Mouse (Mus musculus): ENCODE measurements around the gene Dbnl. TPM values are rescaled to one million over a fixed set of nuclear protein-coding genes. Genes with fewer than 3 reads are reported as not detected.
"Not testable (repeated sequence)": the region's sequence is repeated elsewhere in the genome, so short reads cannot be mapped to it uniquely, and the experiment has no call there.

Dbnl gene
- polyA plus RNA-seq, 1 experiment = 21.8 TPM

- Histone ChIP-seq H3K4me3 (ENCODE audit: insufficient read depth, low read depth, low read length) (no peak overlapping the region; the same call in 1 of the 2 replicates), H3K4me1 (ENCODE audit: control insufficient read depth, insufficient read depth, insufficient read length, low read length) (peaks cover 16% of the 10 kb centered on the region), H3K27ac (replicated peaks; ENCODE audit: low read depth, low read length) (no peak overlapping the region)
Observed at GRCm38 (mm10) chr11:5802457-5803217, 14.3 kb downstream of the Dbnl start.

- peaks cover 16% of the 10 kb centered on the region for H3K4me1 ChIP-seq (ENCODE audit: control insufficient read depth, insufficient read depth, insufficient read length, low read length)
- H3K4me3 ChIP-seq (ENCODE audit: insufficient read depth, low read depth, low read length) = no peak within 1 kb of the TSS; the same call in 1 of the 2 replicates
- H3K27ac ChIP-seq (replicated peaks; ENCODE audit: low read depth, low read length) = no peak within 1 kb of the TSS
Observed at GRCm38 (mm10) chr11:5803551-5803981, 15.3 kb downstream of the Dbnl start, which contains the start of gene Pgam2. Gene Pgam2 (minus strand): TSS chr11:5803733.

GRCm38 (mm10) chr11:5804174-5804573 lies 15.9 kb downstream of the Dbnl start:
- Histone ChIP-seq H3K27ac (replicated peaks; ENCODE audit: low read depth, low read length) (no peak overlapping the region), H3K4me3 (ENCODE audit: insufficient read depth, low read depth, low read length) (no peak overlapping the region)

GRCm38 (mm10) chr11:5805711-5806110 lies 17.4 kb downstream of the Dbnl start:
- H3K27ac ChIP-seq (replicated peaks; ENCODE audit: low read depth, low read length) = no peak overlapping the region

More at GRCm38 (mm10) chr11:5804174-5804573, 15.9 kb downstream of the Dbnl start:
- peaks cover 16% of the 10 kb centered on the region for H3K4me1 ChIP-seq (ENCODE audit: control insufficient read depth, insufficient read depth, insufficient read length, low read length)

GRCm38 (mm10) chr11:5807956-5808355 lies 19.7 kb downstream of the Dbnl start:
- Histone ChIP-seq H3K4me3 (ENCODE audit: insufficient read depth, low read depth, low read length) (no peak overlapping the region), H3K27ac (replicated peaks; ENCODE audit: low read depth, low read length) (no peak overlapping the region), H3K4me1 (ENCODE audit: control insufficient read depth, insufficient read depth, insufficient read length, low read length) (no peaks in the 10 kb centered on the region)

More at GRCm38 (mm10) chr11:5805711-5806110, 17.4 kb downstream of the Dbnl start:
- Histone ChIP-seq H3K4me1 (ENCODE audit: control insufficient read depth, insufficient read depth, insufficient read length, low read length) (peaks cover 12% of the 10 kb centered on the region), H3K4me3 (ENCODE audit: insufficient read depth, low read depth, low read length) (no peak overlapping the region)

GRCm38 (mm10) chr11:5809487-5809886 lies 21.2 kb downstream of the Dbnl start:
- not testable (repeated sequence) for H3K27ac ChIP-seq (replicated peaks; ENCODE audit: low read depth, low read length); H3K4me3 ChIP-seq (ENCODE audit: insufficient read depth, low read depth, low read length); H3K4me1 ChIP-seq (ENCODE audit: control insufficient read depth, insufficient read depth, insufficient read length, low read length)

- H3K4me1 ChIP-seq (ENCODE audit: control insufficient read depth, insufficient read depth, insufficient read length, low read length) = no peaks in the 10 kb centered on the region
- no peak overlapping the region for H3K27ac ChIP-seq (replicated peaks; ENCODE audit: low read depth, low read length)
- no peak overlapping the region for H3K4me3 ChIP-seq (ENCODE audit: insufficient read depth, low read depth, low read length)
Observed at GRCm38 (mm10) chr11:5813381-5813780, 25.1 kb downstream of the Dbnl start.

GRCm38 (mm10) chr11:5819223-5819622 lies 30.9 kb downstream of the Dbnl start:
- H3K27ac ChIP-seq (replicated peaks; ENCODE audit: low read depth, low read length) = no peak overlapping the region
- no peaks in the 10 kb centered on the region for H3K4me1 ChIP-seq (ENCODE audit: control insufficient read depth, insufficient read depth, insufficient read length, low read length)
- H3K4me3 ChIP-seq (ENCODE audit: insufficient read depth, low read depth, low read length) = no peak overlapping the region

GRCm38 (mm10) chr11:5825432-5825831 lies 37.1 kb downstream of the Dbnl start:
- Histone ChIP-seq H3K27ac (replicated peaks; ENCODE audit: low read depth, low read length) (no peak overlapping the region), H3K4me1 (ENCODE audit: control insufficient read depth, insufficient read depth, insufficient read length, low read length) (no peaks in the 10 kb centered on the region), H3K4me3 (ENCODE audit: insufficient read depth, low read depth, low read length) (no peak overlapping the region)

- H3K4me1 ChIP-seq (ENCODE audit: control insufficient read depth, insufficient read depth, insufficient read length, low read length) = no peaks in the 10 kb centered on the region
- no peak overlapping the region for H3K4me3 ChIP-seq (ENCODE audit: insufficient read depth, low read depth, low read length)
- H3K27ac ChIP-seq (replicated peaks; ENCODE audit: low read depth, low read length) = no peak overlapping the region
Observed at GRCm38 (mm10) chr11:5827931-5828330, 39.6 kb downstream of the Dbnl start.

- H3K4me3 ChIP-seq (ENCODE audit: insufficient read depth, low read depth, low read length) = no peak overlapping the region
- no peak overlapping the region for H3K27ac ChIP-seq (replicated peaks; ENCODE audit: low read depth, low read length)
- no peaks in the 10 kb centered on the region for H3K4me1 ChIP-seq (ENCODE audit: control insufficient read depth, insufficient read depth, insufficient read length, low read length)
Observed at GRCm38 (mm10) chr11:5828509-5829191, 40.4 kb downstream of the Dbnl start.

GRCm38 (mm10) chr11:5829327-5829726 lies 41.0 kb downstream of the Dbnl start:
- no peaks in the 10 kb centered on the region for H3K4me1 ChIP-seq (ENCODE audit: control insufficient read depth, insufficient read depth, insufficient read length, low read length)
- no peak overlapping the region for H3K27ac ChIP-seq (replicated peaks; ENCODE audit: low read depth, low read length)
- H3K4me3 ChIP-seq (ENCODE audit: insufficient read depth, low read depth, low read length) = no peak overlapping the region

- Histone ChIP-seq H3K4me1 (ENCODE audit: control insufficient read depth, insufficient read depth, insufficient read length, low read length) (no peaks in the 10 kb centered on the region), H3K4me3 (ENCODE audit: insufficient read depth, low read depth, low read length) (no peak overlapping the region), H3K27ac (replicated peaks; ENCODE audit: low read depth, low read length) (no peak overlapping the region)
Observed at GRCm38 (mm10) chr11:5834506-5834905, 46.2 kb downstream of the Dbnl start.

- H3K4me3 ChIP-seq (ENCODE audit: insufficient read depth, low read depth, low read length) = no peak overlapping the region
- no peaks in the 10 kb centered on the region for H3K4me1 ChIP-seq (ENCODE audit: control insufficient read depth, insufficient read depth, insufficient read length, low read length)
- H3K27ac ChIP-seq (replicated peaks; ENCODE audit: low read depth, low read length) = no peak overlapping the region
Observed at GRCm38 (mm10) chr11:5835057-5835456, 46.8 kb downstream of the Dbnl start.

- Histone ChIP-seq H3K27ac (replicated peaks; ENCODE audit: low read depth, low read length) (no peak overlapping the region), H3K4me3 (ENCODE audit: insufficient read depth, low read depth, low read length) (no peak overlapping the region; the same call in 1 of the 2 replicates), H3K4me1 (ENCODE audit: control insufficient read depth, insufficient read depth, insufficient read length, low read length) (no peaks in the 10 kb centered on the region)
Observed at GRCm38 (mm10) chr11:5836126-5836525, 47.8 kb downstream of the Dbnl start.
